Mouse (Mus musculus) liver, adult 2 months (tissue): Measurements from ENCODE around the gene Sgf29.

ENCODE experiments used
- CTCF ChIP-seq: fragments of 200-500 bp; IDR thresholded peaks from 2 replicates; pipeline ENCODE4 v1.5.1; 2011; ENCODE audit warnings: low read depth, low read length, control low read depth
- POLR2A ChIP-seq: fragments of 200-500 bp; IDR thresholded peaks from 2 replicates; pipeline ENCODE4 v1.6.1; 2011; ENCODE audit warnings: low read length, control low read depth; ENCODE audit not compliant: insufficient read depth; ENCODE audit errors: extremely low read depth

GRCm38 (mm10) chr7:126702861-126703756, 54.0 kb downstream of the Sgf29 start:
- no peak for TF ChIP-seq POLR2A
- TF ChIP-seq CTCF: no peak
